Mouse (Mus musculus): Measurements from ENCODE around the gene Pomgnt1. TPM values are rescaled to one million over a fixed set of nuclear protein-coding genes. Genes with fewer than 3 reads are reported as not detected.

The Pomgnt1 gene
- polyA plus RNA-seq, 1 experiment from 2014 or later: 62.2 TPM

GRCm38 (mm10) chr4:116162142-116162541 is 38.5 kb downstream of the Pomgnt1 start:
- H3K27ac ChIP-seq: peak overlapping the region; percentile 10; the same call in 1 of the 2 replicates
- H3K9ac ChIP-seq: no peak overlapping the region
- H3K9me3 ChIP-seq (replicated peaks): no peaks in the 10 kb centered on the region
- no peak overlapping the region for H3K4me2 ChIP-seq
- peaks cover 37% of the 10 kb centered on the region for H3K36me3 ChIP-seq
- H3K27me3 ChIP-seq: no peaks in the 10 kb centered on the region
- no peak for ATAC-seq (replicated peaks; ENCODE audit: low FRiP score)
- H3K4me3 ChIP-seq (replicated peaks): no peak overlapping the region
- H3K4me1 ChIP-seq: peaks cover 32% of the 10 kb centered on the region
- 59% methylated on average over 4 of the region's 4 CpGs for WGBS

GRCm38 (mm10) chr4:116164759-116165554 is 41.3 kb downstream of the Pomgnt1 start:
- no peak for ATAC-seq (replicated peaks; ENCODE audit: low FRiP score)
- Histone ChIP-seq H3K9me3 (replicated peaks) (no peaks in the 10 kb centered on the region), H3K27ac (peak overlapping the region; percentile 15; the same call in 1 of the 2 replicates), H3K4me2 (no peak overlapping the region), H3K4me3 (replicated peaks) (no peak overlapping the region), H3K9ac (no peak overlapping the region), H3K36me3 (peaks cover 8% of the 10 kb centered on the region), H3K4me1 (peaks cover 33% of the 10 kb centered on the region), H3K27me3 (no peaks in the 10 kb centered on the region)
- WGBS: 78% methylated on average over 2 of the region's 2 CpGs

GRCm38 (mm10) chr4:116165708-116166407 is 42.2 kb downstream of the Pomgnt1 start:
- ATAC-seq (replicated peaks; ENCODE audit: low FRiP score): no peak
- Histone ChIP-seq H3K27me3 (no peaks in the 10 kb centered on the region), H3K9me3 (replicated peaks) (no peaks in the 10 kb centered on the region), H3K4me1 (peaks cover 26% of the 10 kb centered on the region), H3K4me2 (no peak overlapping the region), H3K27ac (no peak overlapping the region), H3K4me3 (replicated peaks) (no peak overlapping the region), H3K36me3 (0 out of 2 replicates have a peak, but pooled peaks cover 4% of the 10 kb centered on the region), H3K9ac (no peak overlapping the region)
- 52% methylated on average over 8 of the region's 8 CpGs for WGBS

GRCm38 (mm10) chr4:116167404-116167803 is 43.8 kb downstream of the Pomgnt1 start, which contains the start of gene Tspan1:
Gene Tspan1, minus strand, starts transcription at chr4:116167601.
- 37% methylated on average over 7 of the region's 7 CpGs for WGBS
- H3K4me1 ChIP-seq: peaks cover 21% of the 10 kb centered on the region
- no peak within 1 kb of the TSS for H3K27ac ChIP-seq
- H3K4me3 ChIP-seq (replicated peaks): no peak within 1 kb of the TSS
- H3K9ac ChIP-seq: no peak within 1 kb of the TSS
- H3K4me2 ChIP-seq: no peak within 1 kb of the TSS
- H3K27me3 ChIP-seq: no peaks in the 10 kb centered on the region
- no peaks in the 10 kb centered on the region for H3K9me3 ChIP-seq (replicated peaks)
- no peaks in the 10 kb centered on the region for H3K36me3 ChIP-seq
- no peak for ATAC-seq (replicated peaks; ENCODE audit: low FRiP score)

- H3K9me3 ChIP-seq (replicated peaks): no peaks in the 10 kb centered on the region
- 82% methylated on average over 7 of the region's 8 CpGs for WGBS
- H3K9ac ChIP-seq: no peak overlapping the region
- no peak overlapping the region for H3K27ac ChIP-seq
- H3K27me3 ChIP-seq: no peaks in the 10 kb centered on the region
- no peaks in the 10 kb centered on the region for H3K36me3 ChIP-seq
- no peak overlapping the region for H3K4me3 ChIP-seq (replicated peaks)
- ATAC-seq (replicated peaks; ENCODE audit: low FRiP score): peak; percentile 45; the same call in 1 of the 2 replicates
- peaks cover 18% of the 10 kb centered on the region for H3K4me1 ChIP-seq
- H3K4me2 ChIP-seq: no peak overlapping the region
These were observed 45.1 kb downstream of the Pomgnt1 start for GRCm38 (mm10) chr4:116168617-116169352.

- Histone ChIP-seq H3K36me3 (no peaks in the 10 kb centered on the region), H3K9ac (no peak overlapping the region), H3K4me1 (peaks cover 20% of the 10 kb centered on the region), H3K4me3 (replicated peaks) (no peak overlapping the region), H3K27me3 (no peaks in the 10 kb centered on the region), H3K4me2 (no peak overlapping the region), H3K27ac (no peak overlapping the region), H3K9me3 (replicated peaks) (no peaks in the 10 kb centered on the region)
- 76% methylated on average over 3 of the region's 3 CpGs for WGBS
- ATAC-seq (replicated peaks; ENCODE audit: low FRiP score): peak; percentile 19; the same call in 1 of the 2 replicates
These were observed 45.7 kb downstream of the Pomgnt1 start for GRCm38 (mm10) chr4:116169353-116169672.

GRCm38 (mm10) chr4:116173072-116173471 is 49.4 kb downstream of the Pomgnt1 start, which contains the start of the genes 1700042G07Rik and Gm49337:
Gene 1700042G07Rik, plus strand, starts transcription at chr4:116173372.
Gene Gm49337, plus strand, starts transcription at chr4:116173384.
- no peaks in the 10 kb centered on the region for H3K36me3 ChIP-seq
- no peak within 1 kb of the TSS for H3K9ac ChIP-seq
- no peak within 1 kb of the TSS for H3K4me3 ChIP-seq (replicated peaks)
- ATAC-seq (replicated peaks; ENCODE audit: low FRiP score): no peak
- H3K27me3 ChIP-seq: no peaks in the 10 kb centered on the region
- H3K4me2 ChIP-seq: no peak within 1 kb of the TSS
- H3K4me1 ChIP-seq: peaks cover 41% of the 10 kb centered on the region
- 92% methylated on average over 6 of the region's 6 CpGs for WGBS
- H3K9me3 ChIP-seq (replicated peaks): no peaks in the 10 kb centered on the region
- H3K27ac ChIP-seq: no peak within 1 kb of the TSS

GRCm38 (mm10) chr4:116173752-116174151 is 50.1 kb downstream of the Pomgnt1 start:
- H3K27me3 ChIP-seq: no peaks in the 10 kb centered on the region
- no peak overlapping the region for H3K27ac ChIP-seq
- H3K4me3 ChIP-seq (replicated peaks): no peak overlapping the region
- no peak overlapping the region for H3K4me2 ChIP-seq
- ATAC-seq (replicated peaks; ENCODE audit: low FRiP score): no peak
- H3K9ac ChIP-seq: no peak overlapping the region
- peaks cover 41% of the 10 kb centered on the region for H3K4me1 ChIP-seq
- no peaks in the 10 kb centered on the region for H3K36me3 ChIP-seq
- 90% methylated on average over 4 of the region's 4 CpGs for WGBS
- H3K9me3 ChIP-seq (replicated peaks): no peaks in the 10 kb centered on the region

- Histone ChIP-seq H3K4me2 (no peak overlapping the region), H3K27ac (peak overlapping the region; percentile 92; the same call in 1 of the 2 replicates), H3K4me3 (replicated peaks) (no peak overlapping the region), H3K27me3 (no peaks in the 10 kb centered on the region), H3K36me3 (no peaks in the 10 kb centered on the region), H3K9ac (no peak overlapping the region), H3K4me1 (peaks cover 39% of the 10 kb centered on the region), H3K9me3 (replicated peaks) (no peaks in the 10 kb centered on the region)
- 52% methylated on average over 6 of the region's 6 CpGs for WGBS
- no peak for ATAC-seq (replicated peaks; ENCODE audit: low FRiP score)
These were observed 51.0 kb downstream of the Pomgnt1 start for GRCm38 (mm10) chr4:116174466-116175116.

GRCm38 (mm10) chr4:116175136-116175535 is 51.5 kb downstream of the Pomgnt1 start:
- no peak overlapping the region for H3K4me2 ChIP-seq
- H3K36me3 ChIP-seq: no peaks in the 10 kb centered on the region
- no peaks in the 10 kb centered on the region for H3K27me3 ChIP-seq
- peak overlapping the region; percentile 92; the same call in 1 of the 2 replicates for H3K27ac ChIP-seq
- H3K9me3 ChIP-seq (replicated peaks): no peaks in the 10 kb centered on the region
- ATAC-seq (replicated peaks; ENCODE audit: low FRiP score): no peak
- peaks cover 39% of the 10 kb centered on the region for H3K4me1 ChIP-seq
- no peak overlapping the region for H3K9ac ChIP-seq
- H3K4me3 ChIP-seq (replicated peaks): no peak overlapping the region

GRCm38 (mm10) chr4:116175711-116176542 is 52.3 kb downstream of the Pomgnt1 start:
- peak overlapping the region; percentile 52 for H3K4me2 ChIP-seq
- no peaks in the 10 kb centered on the region for H3K27me3 ChIP-seq
- ATAC-seq (replicated peaks; ENCODE audit: low FRiP score): no peak; the same call in none of the 2 replicates
- H3K9me3 ChIP-seq (replicated peaks): no peaks in the 10 kb centered on the region
- peaks cover 39% of the 10 kb centered on the region for H3K4me1 ChIP-seq
- H3K9ac ChIP-seq: peak overlapping the region; percentile 32; the same call in 1 of the 2 replicates
- no peaks in the 10 kb centered on the region for H3K36me3 ChIP-seq
- H3K27ac ChIP-seq: peak overlapping the region; percentile 92
- WGBS: 66% methylated on average over 7 of the region's 7 CpGs
- H3K4me3 ChIP-seq (replicated peaks): peak overlapping the region; percentile 30
